Mouse (Mus musculus) lung, postnatal 0 days (tissue): Measurements from ENCODE around the gene Brd3.

ENCODE experiments used
- CTCF ChIP-seq: IDR thresholded peaks from 2 replicates; pipeline ENCODE4 v1.5.1; 2016; ENCODE audit warnings: antibody characterized with exemption, mild to moderate bottlenecking
- EP300 ChIP-seq: IDR thresholded peaks from 2 replicates; pipeline ENCODE4 v1.6.1; 2016; ENCODE audit warnings: antibody characterized with exemption, mild to moderate bottlenecking, control low read depth

DNA sequence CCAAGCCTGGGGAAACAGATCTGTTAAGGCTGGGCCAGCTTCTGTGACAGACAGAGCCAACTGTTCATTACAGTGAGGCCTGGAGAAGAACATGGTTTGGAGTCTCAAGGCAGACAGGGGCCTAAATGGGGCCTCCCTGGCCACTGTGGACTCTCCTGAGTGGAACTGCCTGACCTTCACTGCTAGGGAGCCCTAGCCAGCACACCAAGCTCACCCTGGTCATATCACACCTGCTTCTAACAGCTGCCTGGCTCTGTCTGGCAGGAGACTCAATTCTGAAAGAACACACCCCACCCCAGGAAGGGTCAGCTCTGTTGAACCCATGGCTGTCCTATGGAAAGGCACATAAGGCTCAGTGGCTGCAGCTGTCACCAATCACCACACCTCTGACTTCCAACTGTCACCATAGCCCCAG lies 36.3 kb downstream of the Brd3 start:
- TF ChIP-seq EP300: no peak
- TF ChIP-seq CTCF: no peak
